Mouse (Mus musculus) erythroblast, embryonic 14.5 days (primary cell): ENCODE measurements around the gene Aifm2. TPM values are rescaled to one million over a fixed set of nuclear protein-coding genes. Genes with fewer than 3 reads are reported as not detected.

ENCODE experiments used
- H3K27me3 ChIP-seq: 2 replicates; pipeline ENCODE4 v1.6.1; 2012; ENCODE audit warnings: inconsistent platforms; ENCODE audit not compliant: control insufficient read depth
- H3K36me3 ChIP-seq: 2 replicates; pipeline ENCODE4 v1.6.1; 2012; ENCODE audit warnings: mild to moderate bottlenecking, inconsistent platforms; ENCODE audit not compliant: control insufficient read depth
- H3K4me1 ChIP-seq: 2 replicates; pipeline ENCODE4 v1.6.1; 2012; ENCODE audit warnings: inconsistent platforms; ENCODE audit not compliant: control insufficient read depth
- H3K4me3 ChIP-seq: replicated peaks from 2 replicates; pipeline ENCODE3; 2012; ENCODE audit warnings: moderate library complexity, mild to moderate bottlenecking, inconsistent platforms
- H3K9me3 ChIP-seq: 2 replicates; pipeline ENCODE4 v1.6.1; 2012; ENCODE audit warnings: low read length, inconsistent platforms, mixed read lengths; ENCODE audit not compliant: control insufficient read depth
- GATA1 ChIP-seq: IDR thresholded peaks from 2 replicates; pipeline ENCODE4 v1.6.1; 2012; ENCODE audit warnings: low read length, inconsistent platforms, mixed read lengths
- TAL1 ChIP-seq: IDR thresholded peaks from 3 replicates; pipeline ENCODE4 v1.6.1; 2012; ENCODE audit warnings: low read length, inconsistent platforms, mixed read lengths
- polyA plus RNA-seq: library from polyadenylated mRNA; stranded (reverse); fragments of >175 nt; gene quantifications from 2 replicates; pipeline ENCODE4 v1.2.3, GENCODE M21; 2012

The Aifm2 gene
- polyA plus RNA-seq = 0.11 and 0.13 TPM in 2 replicates

- TF ChIP-seq TAL1 (no peak), GATA1 (no peak)
These were observed at the start of gene Aifm2 for GRCm38 (mm10) chr10:61714771-61715461. TSS of gene Aifm2 (plus strand) at chr10:61715263.

GRCm38 (mm10) chr10:61665651-61666050 lies 49.4 kb upstream of the Aifm2 start:
- Histone ChIP-seq H3K4me1 (peaks cover 18% of the 10 kb centered on the region), H3K36me3 (peaks cover 85% of the 10 kb centered on the region), H3K27me3 (no peaks in the 10 kb centered on the region), H3K4me3 (no peak overlapping the region), H3K9me3 (no peaks in the 10 kb centered on the region)
- TF ChIP-seq GATA1 = no peak
- no peak for TF ChIP-seq TAL1

More at GRCm38 (mm10) chr10:61714771-61715461, at the start of gene Aifm2:
- Histone ChIP-seq H3K27me3 (no peaks in the 10 kb centered on the region; the same call in 1 of the 2 replicates), H3K4me1 (peaks cover 21% of the 10 kb centered on the region), H3K4me3 (peak within 1 kb of the TSS; percentile 64), H3K36me3 (no peaks in the 10 kb centered on the region), H3K9me3 (no peaks in the 10 kb centered on the region)

DNA sequence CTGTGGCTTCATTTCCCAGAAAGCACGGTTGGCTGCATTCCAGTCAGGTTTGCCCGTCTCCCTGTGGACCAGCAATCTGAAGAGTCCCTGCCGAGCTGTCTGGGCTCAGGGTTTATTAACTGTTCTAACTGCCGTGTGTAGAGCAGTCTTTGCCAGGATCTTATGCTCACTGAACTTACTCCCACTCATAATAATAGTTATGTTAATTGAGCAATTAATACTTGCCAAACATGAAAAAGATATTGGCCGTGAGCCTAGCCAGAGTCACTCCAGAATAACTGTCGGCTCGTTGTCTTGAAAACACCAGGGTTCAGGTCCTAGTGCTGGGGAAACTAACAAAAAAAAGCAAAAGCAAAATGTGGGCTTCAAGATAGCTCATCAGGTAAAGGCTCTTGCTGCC lies 45.8 kb upstream of the Aifm2 start:
- TF ChIP-seq TAL1 (no peak), GATA1 (no peak)
- Histone ChIP-seq H3K9me3 (no peaks in the 10 kb centered on the region), H3K4me3 (no peak overlapping the region), H3K27me3 (no peaks in the 10 kb centered on the region), H3K36me3 (peaks cover 84% of the 10 kb centered on the region), H3K4me1 (peaks cover 18% of the 10 kb centered on the region)

DNA sequence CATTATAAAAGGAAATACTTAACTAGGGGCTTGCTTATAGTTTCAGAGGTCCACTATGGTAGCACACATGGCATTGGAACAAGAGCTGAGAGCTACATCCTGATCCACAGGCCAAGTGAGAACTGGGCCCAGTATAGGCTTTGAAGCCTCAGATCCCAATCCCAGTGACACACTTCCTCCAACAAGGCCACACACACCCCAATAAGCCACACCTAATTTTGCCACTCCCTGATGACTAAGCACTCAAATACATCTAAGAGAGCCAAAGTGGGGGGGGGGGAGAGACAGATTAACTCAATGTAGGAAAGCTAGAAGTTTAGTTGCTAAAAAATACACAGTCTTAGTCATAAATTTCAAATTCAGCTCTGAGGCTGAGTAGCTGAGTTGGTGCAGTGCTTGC lies 45.2 kb upstream of the Aifm2 start:
- Histone ChIP-seq H3K9me3 (no peaks in the 10 kb centered on the region), H3K36me3 (peaks cover 84% of the 10 kb centered on the region), H3K4me1 (peaks cover 18% of the 10 kb centered on the region), H3K27me3 (no peaks in the 10 kb centered on the region), H3K4me3 (no peak overlapping the region)
- TF ChIP-seq TAL1 (no peak), GATA1 (no peak)

- no peaks in the 10 kb centered on the region for H3K27me3 ChIP-seq
- peaks cover 77% of the 10 kb centered on the region for H3K36me3 ChIP-seq
- H3K4me3 ChIP-seq = no peak overlapping the region
- H3K4me1 ChIP-seq = peaks cover 22% of the 10 kb centered on the region
- TF ChIP-seq GATA1 (no peak), TAL1 (no peak)
- H3K9me3 ChIP-seq = no peaks in the 10 kb centered on the region
These were observed 44.3 kb upstream of the Aifm2 start for GRCm38 (mm10) chr10:61670758-61671157.

- Histone ChIP-seq H3K27me3 (no peaks in the 10 kb centered on the region), H3K9me3 (no peaks in the 10 kb centered on the region), H3K4me1 (peaks cover 27% of the 10 kb centered on the region), H3K4me3 (no peak overlapping the region), H3K36me3 (peaks cover 35% of the 10 kb centered on the region)
- TF ChIP-seq GATA1 (no peak), TAL1 (no peak)
These were observed 39.1 kb upstream of the Aifm2 start for GRCm38 (mm10) chr10:61675935-61676334.

DNA sequence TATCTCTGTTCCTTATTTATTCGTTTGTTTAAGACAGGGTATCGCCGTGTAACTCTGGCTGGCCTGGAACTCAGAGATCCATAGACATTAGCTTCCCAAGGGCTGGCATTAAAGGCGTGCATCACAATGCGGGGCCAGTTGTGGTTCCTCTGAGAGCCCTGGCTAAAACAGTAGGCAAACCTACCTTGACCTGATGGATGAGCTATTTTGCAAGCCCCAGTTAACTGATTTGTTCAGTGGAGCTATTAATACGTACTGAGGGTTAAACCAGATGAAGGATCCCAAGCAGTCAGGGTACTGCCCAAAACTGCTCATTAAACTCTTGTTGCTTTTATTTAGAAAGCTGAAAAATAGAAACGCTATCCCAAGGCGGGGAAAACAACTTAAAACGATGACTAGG lies 35.5 kb upstream of the Aifm2 start:
- H3K4me1 ChIP-seq = peaks cover 42% of the 10 kb centered on the region
- no peak for TF ChIP-seq TAL1
- TF ChIP-seq GATA1 = no peak
- H3K36me3 ChIP-seq = peaks cover 25% of the 10 kb centered on the region
- H3K27me3 ChIP-seq = no peaks in the 10 kb centered on the region
- peak overlapping the region; percentile 78 for H3K4me3 ChIP-seq
- H3K9me3 ChIP-seq = no peaks in the 10 kb centered on the region

DNA sequence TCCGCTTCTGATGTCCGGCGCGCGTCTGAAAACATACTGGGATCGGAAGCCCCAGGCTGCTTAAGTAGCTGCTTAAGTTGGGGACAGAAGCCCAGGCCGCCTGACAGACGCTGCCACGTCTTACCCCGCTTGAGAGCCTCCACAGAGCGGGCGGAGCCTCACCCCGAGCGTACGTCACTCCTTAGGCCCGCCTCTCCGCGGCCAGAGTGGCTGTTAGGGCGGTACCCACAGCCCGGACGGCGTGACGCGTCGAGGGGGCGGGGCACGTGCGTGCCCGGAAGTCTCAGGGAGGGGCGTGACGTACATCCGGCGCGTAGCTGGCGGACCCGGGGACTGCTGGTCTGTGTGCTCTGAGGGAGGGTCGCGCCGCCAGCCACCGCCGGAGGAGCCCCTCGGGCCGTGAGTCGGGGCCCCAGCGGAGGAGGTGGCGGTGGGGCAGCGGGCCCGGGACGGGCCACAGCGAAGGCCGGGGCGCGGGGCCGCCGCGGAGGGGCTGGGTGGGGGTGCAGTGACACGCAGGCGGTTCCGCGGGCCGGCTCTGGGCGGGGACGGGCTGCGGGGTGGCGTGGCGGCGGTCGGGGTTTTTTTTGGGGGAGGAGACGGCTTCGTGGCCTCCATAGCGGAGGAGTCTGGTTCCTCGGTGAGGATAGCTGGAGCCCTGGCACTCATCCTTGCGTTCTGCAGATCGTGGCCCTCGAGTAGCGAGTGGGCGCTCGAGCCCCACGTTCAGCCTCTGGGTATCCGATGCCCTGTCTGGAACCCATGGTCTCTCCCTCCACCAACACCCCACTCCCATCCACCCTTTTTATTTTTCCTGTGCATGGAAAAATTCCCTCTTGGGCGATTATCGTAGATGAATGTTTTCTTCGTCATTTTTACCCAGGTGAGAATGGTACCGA lies 34.8 kb upstream of the Aifm2 start, which contains the start of gene Sar1a:
Gene Sar1a, plus strand, starts transcription at position 285 of the 899 bp plus-strand sequence.
- no peak for TF ChIP-seq TAL1
- no peak for TF ChIP-seq GATA1
- Histone ChIP-seq H3K27me3 (no peaks in the 10 kb centered on the region), H3K9me3 (no peaks in the 10 kb centered on the region)

GRCm38 (mm10) chr10:61689405-61689804 lies 25.7 kb upstream of the Aifm2 start:
- Histone ChIP-seq H3K36me3 (peaks cover 94% of the 10 kb centered on the region), H3K9me3 (no peaks in the 10 kb centered on the region), H3K4me3 (no peak overlapping the region), H3K27me3 (no peaks in the 10 kb centered on the region), H3K4me1 (no peaks in the 10 kb centered on the region)
- TF ChIP-seq GATA1 = no peak
- TF ChIP-seq TAL1 = no peak

More for the DNA sequence above, 34.8 kb upstream of the Aifm2 start, which contains the start of gene Sar1a:
- peaks cover 27% of the 10 kb centered on the region for H3K36me3 ChIP-seq
- peak within 1 kb of the TSS; percentile 78 for H3K4me3 ChIP-seq
- peaks cover 40% of the 10 kb centered on the region for H3K4me1 ChIP-seq
